Mouse (Mus musculus): ENCODE measurements at regions not wholly inside any gene's neighbourhood (a gene's known extent, or its start where the extent isn't known, plus 50 kb on each side); places are given as distances from the start of the nearest gene placed in this dataset.

GRCm38 (mm10) chr11:19554947-19555770 lies 369.0 kb upstream of the Spred2 start:
- no peak for TF ChIP-seq CTCF (IDR thresholded peaks at IDR 0.05; ENCODE audit: extremely low read depth, insufficient read depth, low read length)
- TF ChIP-seq POLR2A (IDR thresholded peaks at IDR 0.05; ENCODE audit: extremely low read depth, insufficient read depth, low read length): no peak

Measured in cortical plate, adult 2 months (tissue).